Mouse (Mus musculus) E14TG2a.4 (cell line): ENCODE measurements around the gene Tdrd3.
A peak's percentile ranks its signal among the peaks of the same experiment; 100 is the strongest.

ENCODE experiments used
- H3K27me3 ChIP-seq: 2 replicates; pipeline ENCODE4 v1.6.1; 2014; ENCODE audit warnings: low read length, control low read depth; ENCODE audit not compliant: insufficient read depth
- H3K36me3 ChIP-seq: 2 replicates; pipeline ENCODE4 v1.6.1; 2014; ENCODE audit warnings: low read length, control low read depth; ENCODE audit not compliant: insufficient read depth
- H3K4me1 ChIP-seq: replicated peaks from 2 replicates; pipeline ENCODE4 v1.6.1; 2014; ENCODE audit warnings: low read depth, low read length, control low read depth
- H3K4me3 ChIP-seq: replicated peaks from 2 replicates; pipeline ENCODE4 v1.5.1; 2014; ENCODE audit warnings: mild to moderate bottlenecking, low read length
- H3K9me3 ChIP-seq: 2 replicates; pipeline ENCODE4 v1.6.1; 2014; ENCODE audit warnings: low read length, control low read depth
- CTCF ChIP-seq: conservative IDR thresholded peaks from 2 replicates; pipeline ENCODE4 v1.5.1; 2014; ENCODE audit warnings: low read length
- NANOG ChIP-seq: IDR thresholded peaks from 2 replicates; pipeline ENCODE4 v1.6.1; 2014; ENCODE audit warnings: borderline replicate concordance, low read length, mixed read lengths
- POU5F1 ChIP-seq: IDR thresholded peaks from 2 replicates; pipeline ENCODE4 v1.6.1; 2014; ENCODE audit warnings: low read length, borderline replicate concordance

The Tdrd3 gene

DNA sequence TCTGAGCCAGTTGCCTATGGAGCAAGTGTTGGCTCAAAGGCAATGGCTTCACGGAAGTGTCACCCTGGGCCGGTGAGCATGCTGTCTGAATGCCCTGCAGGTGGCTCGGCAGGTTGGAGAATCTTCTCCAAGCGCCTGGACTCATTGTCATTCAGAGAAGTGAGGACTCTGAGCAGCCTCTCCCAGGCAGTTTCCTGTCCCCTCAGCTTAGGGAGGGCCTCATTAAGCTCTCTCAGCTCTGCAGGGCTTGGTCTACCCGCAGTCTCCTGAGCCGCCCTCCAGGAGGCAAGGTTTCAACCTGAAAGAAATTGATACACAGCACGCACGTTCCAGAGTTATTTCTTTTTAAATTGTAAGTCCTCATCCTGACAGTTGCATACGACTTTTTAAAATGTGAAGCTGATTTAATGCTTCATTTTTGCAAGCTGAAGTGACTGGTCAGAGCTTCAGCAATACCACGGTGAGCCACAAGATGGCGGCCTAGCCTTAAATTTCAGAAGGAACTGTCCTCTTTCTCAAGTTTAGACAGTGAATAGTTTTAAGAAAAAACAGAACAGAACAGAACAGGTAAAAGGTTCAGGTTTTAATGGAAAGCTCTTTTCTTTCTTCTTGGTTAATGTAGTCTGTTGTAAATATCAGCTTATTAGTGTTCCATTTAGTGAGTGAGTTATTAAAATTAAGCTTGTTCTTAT, 47.7 kb downstream of the Tdrd3 start:
- Histone ChIP-seq H3K4me3 (no peak overlapping the region), H3K4me1 (peaks cover 6% of the 10 kb centered on the region), H3K9me3 (no peaks in the 10 kb centered on the region), H3K27me3 (no peaks in the 10 kb centered on the region), H3K36me3 (no peaks in the 10 kb centered on the region)
- peak; percentile 90 for TF ChIP-seq CTCF
- no peak for TF ChIP-seq POU5F1
- no peak for TF ChIP-seq NANOG

- TF ChIP-seq CTCF: no peak
- Histone ChIP-seq H3K27me3 (no peaks in the 10 kb centered on the region), H3K9me3 (no peaks in the 10 kb centered on the region), H3K4me1 (peaks cover 6% of the 10 kb centered on the region), H3K4me3 (no peak overlapping the region), H3K36me3 (no peaks in the 10 kb centered on the region)
These were observed 48.2 kb downstream of the Tdrd3 start for GRCm38 (mm10) chr14:87464655-87465054.

DNA sequence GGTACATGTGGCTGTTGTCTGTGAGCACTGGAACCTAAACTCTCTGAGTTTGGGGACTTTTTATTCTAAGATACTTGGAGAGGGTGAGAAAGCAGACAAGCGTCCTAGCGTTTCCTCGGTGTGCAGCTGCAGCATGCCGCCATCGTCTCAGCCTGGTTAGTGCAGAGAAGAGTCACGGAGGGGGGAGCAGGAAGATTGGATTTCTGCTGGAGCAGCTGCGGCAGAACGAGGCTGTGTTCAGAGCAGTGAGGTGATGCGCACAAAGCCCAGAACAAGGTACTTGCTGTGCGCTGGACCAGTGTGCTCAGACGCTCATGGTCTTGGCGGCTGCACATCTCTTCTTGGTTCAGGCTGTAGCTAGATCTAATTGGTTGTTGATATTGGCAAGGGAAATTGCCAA, 51.1 kb downstream of the Tdrd3 start:
- H3K4me3 ChIP-seq: no peak overlapping the region
- H3K36me3 ChIP-seq: no peaks in the 10 kb centered on the region
- no peaks in the 10 kb centered on the region for H3K9me3 ChIP-seq
- no peak for TF ChIP-seq POU5F1
- TF ChIP-seq CTCF: no peak
- TF ChIP-seq NANOG: no peak
- no peaks in the 10 kb centered on the region for H3K27me3 ChIP-seq
- H3K4me1 ChIP-seq: peaks cover 6% of the 10 kb centered on the region

- no peak for TF ChIP-seq CTCF
- no peak for TF ChIP-seq NANOG
- TF ChIP-seq POU5F1: no peak
These were observed 55.1 kb downstream of the Tdrd3 start for GRCm38 (mm10) chr14:87471521-87471920.

DNA sequence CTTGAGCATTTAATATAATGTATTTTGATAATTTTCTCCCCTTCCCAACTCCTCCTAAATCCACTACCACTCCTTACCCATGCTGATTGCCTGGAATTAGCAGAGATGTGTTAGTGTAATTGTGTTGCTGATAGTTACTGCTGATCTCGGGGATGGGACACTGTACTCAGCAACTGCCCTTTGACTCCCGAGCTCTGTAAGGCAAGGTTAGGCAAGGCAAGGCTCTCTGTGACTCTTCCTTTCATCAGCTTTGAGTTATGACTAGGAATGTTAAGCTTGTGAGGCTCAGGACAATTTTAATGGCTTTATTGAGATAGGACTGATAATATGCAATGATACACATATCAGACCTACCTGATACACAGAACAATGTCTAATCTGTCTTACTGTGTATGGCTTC, 56.3 kb downstream of the Tdrd3 start:
- TF ChIP-seq CTCF: no peak
- TF ChIP-seq POU5F1: no peak
- TF ChIP-seq NANOG: no peak
- H3K36me3 ChIP-seq: peaks cover 4% of the 10 kb centered on the region; the same call in 1 of the 2 replicates

More at GRCm38 (mm10) chr14:87471521-87471920, 55.1 kb downstream of the Tdrd3 start:
- H3K36me3 ChIP-seq: peaks cover 4% of the 10 kb centered on the region; the same call in 1 of the 2 replicates
- H3K4me3 ChIP-seq: no peak overlapping the region
- H3K27me3 ChIP-seq: no peaks in the 10 kb centered on the region
- no peaks in the 10 kb centered on the region for H3K4me1 ChIP-seq
- H3K9me3 ChIP-seq: no peaks in the 10 kb centered on the region

GRCm38 (mm10) chr14:87475721-87476359, 59.4 kb downstream of the Tdrd3 start:
- no peaks in the 10 kb centered on the region for H3K27me3 ChIP-seq
- no peaks in the 10 kb centered on the region for H3K4me1 ChIP-seq
- no peak overlapping the region for H3K4me3 ChIP-seq
- peaks cover 4% of the 10 kb centered on the region; the same call in 1 of the 2 replicates for H3K36me3 ChIP-seq
- TF ChIP-seq NANOG (no peak), POU5F1 (no peak), CTCF (no peak)
- H3K9me3 ChIP-seq: no peaks in the 10 kb centered on the region

More for the DNA sequence above, 56.3 kb downstream of the Tdrd3 start:
- no peaks in the 10 kb centered on the region for H3K9me3 ChIP-seq
- H3K27me3 ChIP-seq: no peaks in the 10 kb centered on the region
- H3K4me1 ChIP-seq: no peaks in the 10 kb centered on the region
- no peak overlapping the region for H3K4me3 ChIP-seq

DNA sequence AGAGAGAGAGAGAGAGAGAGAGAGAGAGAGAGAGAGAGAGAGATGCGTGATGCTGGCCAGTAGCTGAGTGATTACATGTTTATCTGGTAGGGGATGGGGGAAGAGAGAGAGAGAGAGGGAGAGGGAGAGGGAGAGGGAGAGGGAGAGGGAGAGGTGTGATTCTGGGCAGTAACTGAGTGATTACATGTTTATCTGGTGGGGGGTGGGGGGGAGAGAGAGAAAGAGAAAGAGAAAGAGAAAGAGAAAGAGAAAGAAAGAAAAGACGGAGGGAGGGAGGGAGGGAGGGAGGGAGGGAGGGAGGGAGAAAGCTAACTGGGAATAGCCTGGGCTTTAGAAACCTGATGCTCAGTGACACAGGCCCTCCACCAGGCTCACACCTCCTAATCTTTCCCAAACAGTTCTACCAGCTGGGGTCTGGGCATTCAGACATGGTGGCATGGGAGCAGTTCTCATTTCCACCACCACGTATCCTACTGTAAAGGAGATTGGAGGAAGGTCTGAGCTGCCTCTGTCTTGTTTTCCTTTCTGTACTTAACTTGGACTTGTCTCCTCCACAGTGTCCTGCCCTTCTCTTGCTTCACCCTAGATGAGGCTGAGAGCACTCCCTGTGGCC, 62.0 kb downstream of the Tdrd3 start:
- no peaks in the 10 kb centered on the region for H3K4me1 ChIP-seq
- no peak for TF ChIP-seq POU5F1
- TF ChIP-seq NANOG: no peak
- TF ChIP-seq CTCF: no peak

DNA sequence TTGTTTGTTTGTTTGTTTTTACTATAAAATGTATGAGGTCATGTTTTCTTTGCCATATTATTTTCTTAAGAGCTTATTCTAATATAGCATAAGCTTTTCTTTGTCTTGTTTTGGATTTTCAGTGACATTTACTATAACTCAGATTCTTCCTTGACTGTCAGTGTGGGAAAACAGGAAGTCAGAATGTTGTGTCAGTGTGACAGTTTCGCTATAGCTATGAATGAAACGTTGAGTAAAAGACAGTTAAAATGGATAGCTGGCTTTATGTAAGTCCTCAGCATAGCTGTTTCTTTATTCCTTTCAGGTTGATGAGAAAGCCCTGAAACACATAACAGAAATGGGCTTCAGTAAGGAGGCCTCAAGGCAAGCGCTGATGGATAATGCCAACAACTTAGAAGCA, 69.4 kb downstream of the Tdrd3 start:
- TF ChIP-seq NANOG (no peak), CTCF (no peak), POU5F1 (no peak)
- no peaks in the 10 kb centered on the region for H3K27me3 ChIP-seq
- H3K4me1 ChIP-seq: no peaks in the 10 kb centered on the region
- H3K4me3 ChIP-seq: no peak overlapping the region
- H3K9me3 ChIP-seq: no peaks in the 10 kb centered on the region
- 0 out of 2 replicates have a peak, but pooled peaks cover 5% of the 10 kb centered on the region for H3K36me3 ChIP-seq

More for the DNA sequence above, 62.0 kb downstream of the Tdrd3 start:
- H3K4me3 ChIP-seq: no peak overlapping the region
- H3K27me3 ChIP-seq: no peaks in the 10 kb centered on the region
- no peaks in the 10 kb centered on the region for H3K9me3 ChIP-seq
- peaks cover 4% of the 10 kb centered on the region; the same call in 1 of the 2 replicates for H3K36me3 ChIP-seq
